Mouse (Mus musculus): Measurements from ENCODE around the gene Dguok. TPM values are rescaled to one million over a fixed set of nuclear protein-coding genes. Genes with fewer than 3 reads are reported as not detected.

The Dguok gene
- polyA plus RNA-seq, 1 experiment from 2014 or later = 72.2 TPM

GRCm38 (mm10) chr6:83478217-83478616, 28.6 kb downstream of the Dguok start:
- H3K27ac ChIP-seq (replicated peaks) = no peak overlapping the region
- no peaks in the 10 kb centered on the region for H3K9me3 ChIP-seq
- H3K4me3 ChIP-seq = no peak overlapping the region
- WGBS = 60% methylated on average over 4 of the region's 4 CpGs
- H3K9ac ChIP-seq (replicated peaks) = no peak overlapping the region
- peaks cover 38% of the 10 kb centered on the region for H3K36me3 ChIP-seq
- ATAC-seq (replicated peaks) = no peak
- H3K27me3 ChIP-seq = no peaks in the 10 kb centered on the region
- no peak overlapping the region for H3K4me2 ChIP-seq (replicated peaks)
- H3K4me1 ChIP-seq = no peaks in the 10 kb centered on the region

DNA sequence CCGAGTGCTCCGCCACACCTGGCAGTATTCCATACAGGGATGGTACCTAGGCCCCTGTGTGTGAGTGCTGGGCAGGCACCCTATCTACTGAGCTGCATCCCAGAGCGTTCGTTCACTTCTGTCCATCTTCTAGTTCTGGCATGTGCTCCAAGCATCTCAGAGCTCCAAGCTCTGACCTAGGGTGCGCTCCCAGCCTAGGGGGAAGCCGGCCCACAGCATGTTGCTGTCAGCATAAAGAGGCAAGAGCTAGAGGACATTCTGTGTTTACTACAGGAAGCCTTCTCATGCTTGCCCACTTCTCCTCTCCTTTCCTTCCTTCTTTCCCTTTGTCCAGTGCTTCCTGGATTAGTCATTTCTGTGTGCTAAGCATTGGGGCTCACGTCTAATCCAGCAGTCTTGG, 31.3 kb downstream of the Dguok start:
- Histone ChIP-seq H3K9me3 (no peaks in the 10 kb centered on the region), H3K27ac (replicated peaks) (no peak overlapping the region), H3K36me3 (peaks cover 17% of the 10 kb centered on the region), H3K9ac (replicated peaks) (no peak overlapping the region), H3K4me3 (no peak overlapping the region), H3K4me1 (no peaks in the 10 kb centered on the region), H3K4me2 (replicated peaks) (no peak overlapping the region), H3K27me3 (no peaks in the 10 kb centered on the region)
- WGBS = 77% methylated on average over 7 of the region's 7 CpGs
- ATAC-seq (replicated peaks) = no peak

GRCm38 (mm10) chr6:83473240-83473639, 33.5 kb downstream of the Dguok start:
- Histone ChIP-seq H3K4me2 (replicated peaks) (no peak overlapping the region), H3K4me3 (no peak overlapping the region), H3K9me3 (no peaks in the 10 kb centered on the region), H3K9ac (replicated peaks) (no peak overlapping the region), H3K27me3 (no peaks in the 10 kb centered on the region), H3K36me3 (no peaks in the 10 kb centered on the region), H3K27ac (replicated peaks) (no peak overlapping the region), H3K4me1 (no peaks in the 10 kb centered on the region)
- 81% methylated on average over 9 of the region's 9 CpGs for WGBS
- ATAC-seq (replicated peaks) = no peak

- Histone ChIP-seq H3K9ac (replicated peaks) (no peak overlapping the region), H3K4me3 (no peak overlapping the region), H3K9me3 (no peaks in the 10 kb centered on the region), H3K36me3 (no peaks in the 10 kb centered on the region), H3K4me1 (no peaks in the 10 kb centered on the region), H3K4me2 (replicated peaks) (no peak overlapping the region), H3K27ac (replicated peaks) (no peak overlapping the region), H3K27me3 (no peaks in the 10 kb centered on the region)
- 92% methylated on average over 7 of the region's 7 CpGs for WGBS
- no peak for ATAC-seq (replicated peaks)
Observed at GRCm38 (mm10) chr6:83471739-83472138, 35.0 kb downstream of the Dguok start.

GRCm38 (mm10) chr6:83464011-83464410, 42.8 kb downstream of the Dguok start:
- Histone ChIP-seq H3K4me2 (replicated peaks) (no peak overlapping the region), H3K36me3 (no peaks in the 10 kb centered on the region), H3K4me3 (no peak overlapping the region), H3K27me3 (no peaks in the 10 kb centered on the region), H3K27ac (replicated peaks) (no peak overlapping the region), H3K9me3 (no peaks in the 10 kb centered on the region), H3K4me1 (no peaks in the 10 kb centered on the region), H3K9ac (replicated peaks) (no peak overlapping the region)
- ATAC-seq (replicated peaks) = no peak

DNA sequence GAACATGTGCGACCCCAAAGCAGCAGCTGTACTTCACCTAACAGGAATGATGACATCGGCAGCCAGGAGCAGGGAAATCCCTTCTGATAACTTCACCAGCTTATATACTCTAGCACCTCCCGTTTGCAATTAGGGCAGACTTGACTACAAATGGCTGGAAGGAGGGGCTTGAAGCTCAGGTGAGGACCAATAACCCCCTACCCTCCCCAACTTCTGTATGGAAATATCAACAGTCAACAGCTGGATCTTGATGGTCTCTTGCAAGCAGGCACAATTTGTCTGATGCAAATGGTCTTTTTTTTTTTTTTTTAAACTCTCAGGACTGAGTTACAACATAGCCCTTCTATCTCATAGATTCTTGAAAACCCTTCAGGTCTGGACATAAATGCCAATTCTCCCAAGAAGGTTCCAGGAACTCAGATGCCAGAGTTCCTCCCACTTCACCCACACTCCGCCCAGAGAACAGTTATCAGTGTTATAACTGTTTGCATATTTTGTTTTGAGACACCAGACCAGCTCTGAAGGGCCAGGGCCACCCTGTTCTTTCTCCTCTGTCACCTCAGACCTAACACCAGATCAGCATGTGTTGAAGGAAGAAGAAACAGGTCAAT, 47.6 kb downstream of the Dguok start, which contains the start of gene Tet3:
Tet3 (minus strand) TSS at position 51 of the 611 bp plus-strand sequence.
- H3K9me3 ChIP-seq = no peaks in the 10 kb centered on the region
- no peaks in the 10 kb centered on the region for H3K27me3 ChIP-seq
- H3K27ac ChIP-seq (replicated peaks) = no peak within 1 kb of the TSS
- no peak within 1 kb of the TSS for H3K4me2 ChIP-seq (replicated peaks)
- H3K4me3 ChIP-seq = no peak within 1 kb of the TSS
- H3K4me1 ChIP-seq = peaks cover 22% of the 10 kb centered on the region
- H3K36me3 ChIP-seq = no peaks in the 10 kb centered on the region
- 81% methylated on average over 4 of the region's 4 CpGs for WGBS
- ATAC-seq (replicated peaks) = no peak
- H3K9ac ChIP-seq (replicated peaks) = no peak within 1 kb of the TSS

DNA sequence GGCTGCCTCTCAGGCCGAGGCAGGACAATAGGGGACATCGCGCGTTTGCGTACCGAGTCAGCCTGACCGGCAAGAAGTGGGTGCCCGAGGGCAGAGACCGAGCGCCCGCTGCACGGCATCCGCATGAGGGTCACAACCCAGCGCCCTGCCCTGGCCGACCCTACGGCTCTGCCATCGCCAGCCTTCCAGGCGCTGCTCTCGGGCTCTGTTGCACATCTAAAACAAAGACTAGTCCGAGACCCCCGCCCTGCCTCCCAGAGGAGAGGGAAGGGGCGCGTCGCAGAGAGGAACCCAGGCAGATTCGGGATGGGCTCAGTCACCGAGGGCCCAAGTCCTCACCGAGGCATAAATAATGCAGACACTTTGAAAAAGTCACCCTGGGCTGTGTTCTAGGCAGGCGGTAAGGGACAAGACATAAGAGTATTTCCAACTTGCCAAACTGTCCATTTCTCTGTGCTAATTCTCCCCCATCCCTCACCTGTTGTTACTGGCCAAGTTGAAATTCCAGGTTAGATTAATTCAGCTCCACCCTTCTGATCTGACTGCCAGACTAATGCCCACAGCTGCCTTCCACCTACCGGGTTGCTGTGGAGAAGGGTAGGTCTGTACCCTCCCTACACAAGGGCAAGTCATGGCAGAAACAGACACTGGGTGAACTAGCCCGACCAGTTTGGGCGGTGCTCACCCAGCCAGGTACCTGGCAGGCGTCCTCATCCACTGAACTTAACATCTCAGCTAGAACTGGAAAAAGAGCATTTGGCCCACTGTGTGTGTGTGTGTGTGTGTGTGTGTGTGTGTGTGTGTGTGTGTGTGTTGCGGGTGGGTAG, 49.6 kb downstream of the Dguok start:
- Histone ChIP-seq H3K27ac (replicated peaks) (peak overlapping the region; percentile 94), H3K9me3 (no peaks in the 10 kb centered on the region), H3K27me3 (no peaks in the 10 kb centered on the region), H3K4me2 (replicated peaks) (peak overlapping the region; percentile 94), H3K4me1 (peaks cover 40% of the 10 kb centered on the region), H3K36me3 (no peaks in the 10 kb centered on the region), H3K9ac (replicated peaks) (peak overlapping the region; percentile 93), H3K4me3 (peak overlapping the region; percentile 83)
- WGBS = 4% methylated on average over 32 of the region's 33 CpGs
- ATAC-seq (replicated peaks) = no peak; the same call in 1 of the 2 replicates

GRCm38 (mm10) chr6:83456131-83456983, 50.4 kb downstream of the Dguok start:
- under 1% methylated on average over 68 of the region's 105 CpGs for WGBS
- peaks cover 48% of the 10 kb centered on the region for H3K4me1 ChIP-seq

GRCm38 (mm10) chr6:83455328-83456130, 51.2 kb downstream of the Dguok start:
- Histone ChIP-seq H3K36me3 (no peaks in the 10 kb centered on the region), H3K4me3 (peak overlapping the region; percentile 83), H3K9ac (replicated peaks) (peak overlapping the region; percentile 93), H3K9me3 (no peaks in the 10 kb centered on the region), H3K4me2 (replicated peaks) (peak overlapping the region; percentile 94), H3K4me1 (peaks cover 57% of the 10 kb centered on the region), H3K27ac (replicated peaks) (peak overlapping the region; percentile 94), H3K27me3 (no peaks in the 10 kb centered on the region)
- peak; percentile 55 for ATAC-seq (replicated peaks)
- under 1% methylated on average over 33 of the region's 41 CpGs for WGBS

More at GRCm38 (mm10) chr6:83456131-83456983, 50.4 kb downstream of the Dguok start:
- peak; percentile 84 for ATAC-seq (replicated peaks)
- Histone ChIP-seq H3K9me3 (no peaks in the 10 kb centered on the region), H3K9ac (replicated peaks) (peak overlapping the region; percentile 93), H3K27ac (replicated peaks) (peak overlapping the region; percentile 94), H3K36me3 (no peaks in the 10 kb centered on the region), H3K27me3 (no peaks in the 10 kb centered on the region), H3K4me2 (replicated peaks) (peak overlapping the region; percentile 94), H3K4me3 (peak overlapping the region; percentile 83)

DNA sequence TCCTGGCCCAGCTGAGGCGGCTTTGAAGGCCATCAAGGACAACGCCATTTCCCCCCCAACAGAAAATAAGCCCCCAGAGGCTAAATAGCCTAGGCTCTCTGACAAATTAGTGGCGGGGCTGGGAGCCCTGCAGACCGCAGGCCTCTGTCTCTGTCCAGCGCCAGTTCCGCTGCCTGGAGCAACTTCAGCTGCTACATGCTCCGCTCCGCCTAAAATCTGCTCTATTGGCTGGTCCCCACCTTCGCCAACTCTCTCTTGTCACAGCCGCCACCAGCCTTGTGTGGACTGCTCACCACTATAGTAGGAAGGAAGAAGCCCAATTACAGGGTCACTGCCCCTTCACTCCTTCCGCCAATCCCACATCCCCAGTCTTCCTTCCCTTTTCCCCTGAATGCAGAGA, 53.1 kb downstream of the Dguok start:
- Histone ChIP-seq H3K9ac (replicated peaks) (peak overlapping the region; percentile 93), H3K36me3 (peaks cover 4% of the 10 kb centered on the region; the same call in 1 of the 2 replicates), H3K4me2 (replicated peaks) (peak overlapping the region; percentile 94), H3K4me1 (peaks cover 73% of the 10 kb centered on the region), H3K27me3 (no peaks in the 10 kb centered on the region), H3K4me3 (peak overlapping the region; percentile 83), H3K27ac (replicated peaks) (no peak overlapping the region; the same call in 1 of the 2 replicates), H3K9me3 (no peaks in the 10 kb centered on the region)
- WGBS = 39% methylated on average over 11 of the region's 11 CpGs
- ATAC-seq (replicated peaks) = no peak
